Mouse (Mus musculus) inflammation-experienced regulatory T-cells, adult 6 months (primary cell): Measurements from ENCODE around the gene Anapc15. TPM values are rescaled to one million over a fixed set of nuclear protein-coding genes. Genes with fewer than 3 reads are reported as not detected.
"Not testable (repeated sequence)": the region's sequence is repeated elsewhere in the genome, so short reads cannot be mapped to it uniquely, and the experiment has no call there.

Experiments used
- ATAC-seq: one replicate; pipeline ENCODE4 v1.8.0; 2017
- polyA plus RNA-seq, 3 experiments: library from polyadenylated mRNA; unstranded; fragments of 100-300 nt; shearing (Covaris generic); gene quantifications; one replicate each; pipeline ENCODE4 v1.2.1; 2017

The Anapc15 gene
- polyA plus RNA-seq, 3 experiments from 2014 or later, result 43.6 to 59.7 (median 52.5) TPM

DNA sequence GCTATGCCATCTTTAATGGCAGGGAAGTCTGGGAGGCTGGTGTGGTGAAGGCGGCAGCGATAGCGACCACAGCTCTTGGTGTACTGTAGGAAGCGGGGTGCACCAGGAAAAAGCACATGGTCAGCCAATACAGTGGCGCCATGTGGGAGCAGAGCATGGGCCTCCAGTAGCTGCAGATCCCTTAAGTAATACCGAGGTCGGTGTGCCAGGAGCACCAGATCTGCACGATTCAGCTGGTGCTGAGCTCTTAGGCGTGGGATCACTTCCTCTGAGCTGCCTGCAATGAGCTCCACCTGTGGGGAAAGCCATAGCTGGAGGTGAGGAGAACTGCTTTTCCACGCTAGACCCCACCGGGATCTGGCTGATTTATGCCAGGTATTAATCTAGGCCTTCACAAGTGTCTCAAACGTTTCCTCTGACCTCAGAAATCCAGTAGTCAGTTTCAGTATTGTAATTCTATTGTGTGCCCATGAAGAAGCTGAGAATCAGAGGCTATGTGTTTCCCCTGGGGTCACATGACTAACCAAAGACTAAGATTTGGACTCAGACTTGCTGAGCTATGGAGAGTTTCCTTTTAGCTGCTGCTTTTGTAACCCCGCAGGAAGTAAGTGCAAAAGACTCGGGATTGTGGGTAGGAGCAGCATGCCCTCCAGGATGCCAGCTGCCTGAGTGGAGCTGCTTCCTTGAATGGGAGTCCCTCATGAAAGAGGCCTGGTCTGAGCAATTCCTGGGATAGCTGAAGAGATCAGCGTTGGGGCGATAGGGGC, 37.0 kb downstream of the Anapc15 start:
- ATAC-seq, result no peak

DNA sequence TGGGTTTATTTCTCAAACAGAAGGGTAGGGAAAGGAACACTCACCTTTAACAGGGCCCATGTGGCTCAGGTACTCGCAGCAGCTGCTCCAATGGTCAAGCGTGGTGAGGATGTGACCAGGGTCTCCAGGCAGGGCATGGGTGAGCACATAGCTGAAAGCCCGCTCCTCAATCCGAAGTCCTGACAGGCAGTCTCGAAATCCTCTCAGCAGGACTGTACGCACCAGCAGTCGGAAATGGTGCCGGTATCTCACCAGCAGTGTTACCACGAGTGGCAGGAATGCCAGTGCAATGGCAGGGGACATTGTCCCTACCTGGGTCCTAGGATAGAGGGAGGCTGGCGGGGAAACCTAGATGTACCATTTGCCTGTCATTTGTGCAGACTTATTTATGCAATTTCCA, 38.5 kb downstream of the Anapc15 start:
- ATAC-seq, result no peak

GRCm38 (mm10) chr7:101902846-101903245, 39.3 kb downstream of the Anapc15 start:
- ATAC-seq, result no peak

DNA sequence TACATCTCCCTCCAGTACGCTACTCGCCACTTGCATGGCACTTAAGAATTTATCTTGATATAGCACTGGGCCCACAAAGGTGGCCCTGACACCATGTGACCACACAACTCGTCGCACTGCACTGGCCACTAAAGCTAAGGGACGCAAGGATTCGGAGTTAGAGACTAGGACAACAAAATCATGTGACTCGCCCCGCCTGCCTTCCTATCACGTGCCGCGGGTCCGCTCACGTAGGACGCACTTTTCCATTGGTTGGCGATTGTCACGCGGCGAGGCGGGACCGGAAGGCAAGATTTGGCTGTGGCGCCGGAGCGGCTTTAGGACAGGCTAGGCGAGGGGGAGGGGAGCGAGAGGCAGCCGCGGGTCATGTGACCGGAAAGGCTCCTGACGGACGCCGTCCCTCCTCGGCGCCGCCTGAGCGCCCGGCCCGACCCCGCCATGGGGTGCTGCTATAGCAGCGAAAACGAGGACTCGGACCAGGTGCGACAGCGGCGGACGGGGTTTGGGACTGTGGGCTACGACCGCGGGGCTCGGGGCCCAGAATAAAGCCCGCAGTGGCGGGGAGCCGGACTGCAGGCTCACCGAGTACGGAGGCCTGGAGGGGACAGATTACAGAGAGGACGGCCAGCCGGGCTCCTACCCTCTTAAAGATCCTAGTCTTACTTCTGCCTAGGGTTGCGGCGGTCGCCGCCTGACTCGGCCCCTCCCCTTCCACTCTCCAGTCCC, 42.2 kb downstream of the Anapc15 start, which contains the start of gene Lamtor1:
Gene Lamtor1 (plus strand): TSS at position 344 of the 726 bp plus-strand sequence.
- peak; percentile 100 for ATAC-seq

GRCm38 (mm10) chr7:101906287-101906681, 42.8 kb downstream of the Anapc15 start, which contains the start of gene Tomt:
Gene Tomt (minus strand): TSS chr7:101906359.
- peak; percentile 6 for ATAC-seq

DNA sequence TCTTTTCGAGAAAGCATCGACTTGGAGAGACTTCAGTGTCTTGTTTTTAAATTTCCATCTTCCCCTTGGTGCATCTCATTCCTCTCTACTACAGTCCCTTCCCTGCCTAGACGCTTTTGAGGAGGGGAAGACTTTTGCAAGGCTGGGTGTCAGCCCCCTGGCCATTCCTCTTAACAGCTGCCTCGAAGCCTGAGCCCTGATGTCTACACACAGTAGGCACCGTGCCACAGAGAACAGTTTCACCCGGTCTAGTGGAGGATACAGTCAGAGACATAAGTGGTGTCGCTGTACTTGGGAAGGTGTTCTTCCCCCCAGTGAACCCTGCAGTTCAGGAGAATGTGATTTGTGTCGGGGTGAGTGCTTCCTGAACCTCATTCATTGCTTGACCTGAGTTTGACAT, 43.2 kb downstream of the Anapc15 start:
- ATAC-seq, result no peak

DNA sequence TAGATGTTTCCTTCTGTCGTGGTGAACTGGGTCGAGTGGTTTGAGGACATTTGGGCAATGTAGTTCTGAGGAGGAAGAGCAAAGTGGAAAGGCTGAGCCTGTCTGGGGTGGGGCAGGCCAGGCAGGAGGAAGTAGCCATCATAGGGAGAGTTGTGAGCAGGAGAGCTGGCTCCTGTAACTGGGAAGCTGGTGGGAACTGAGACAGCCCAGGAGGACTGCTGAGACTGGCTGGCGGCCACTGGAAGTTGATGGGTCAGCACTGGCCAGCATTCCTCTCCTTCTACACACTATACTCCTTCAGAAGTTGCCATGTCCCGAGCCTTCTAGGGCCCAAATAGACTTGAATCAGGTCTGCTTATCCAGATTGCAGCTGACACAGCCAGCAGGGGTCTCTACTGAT, 44.9 kb downstream of the Anapc15 start:
- ATAC-seq, result no peak

GRCm38 (mm10) chr7:101910138-101910537, 46.6 kb downstream of the Anapc15 start:
- ATAC-seq, result no peak

DNA sequence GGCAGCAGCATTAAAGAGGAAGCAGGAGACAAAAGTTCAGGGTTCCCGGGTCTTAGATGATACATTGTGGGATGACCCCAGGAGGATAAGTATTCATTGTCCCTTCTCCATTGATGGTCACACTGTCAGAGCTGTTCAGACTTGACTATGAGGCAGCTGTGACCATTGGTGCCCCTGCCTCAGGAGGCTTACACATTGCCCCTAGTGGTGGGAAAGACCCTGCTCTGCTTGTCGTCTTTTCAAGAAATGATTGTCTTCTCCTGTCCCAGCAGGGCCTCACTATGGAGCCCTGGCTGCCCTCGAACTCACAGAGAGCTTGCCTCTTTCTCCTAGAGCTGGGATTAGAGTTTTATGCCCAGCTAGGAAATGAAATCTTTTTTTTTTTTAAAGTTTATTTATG, 48.5 kb downstream of the Anapc15 start:
- no peak for ATAC-seq

GRCm38 (mm10) chr7:101918071-101918470, 54.6 kb downstream of the Anapc15 start:
- peak; percentile 80 for ATAC-seq

- ATAC-seq, result not testable (repeated sequence)
These were observed 62.4 kb downstream of the Anapc15 start for GRCm38 (mm10) chr7:101925892-101926291.

DNA sequence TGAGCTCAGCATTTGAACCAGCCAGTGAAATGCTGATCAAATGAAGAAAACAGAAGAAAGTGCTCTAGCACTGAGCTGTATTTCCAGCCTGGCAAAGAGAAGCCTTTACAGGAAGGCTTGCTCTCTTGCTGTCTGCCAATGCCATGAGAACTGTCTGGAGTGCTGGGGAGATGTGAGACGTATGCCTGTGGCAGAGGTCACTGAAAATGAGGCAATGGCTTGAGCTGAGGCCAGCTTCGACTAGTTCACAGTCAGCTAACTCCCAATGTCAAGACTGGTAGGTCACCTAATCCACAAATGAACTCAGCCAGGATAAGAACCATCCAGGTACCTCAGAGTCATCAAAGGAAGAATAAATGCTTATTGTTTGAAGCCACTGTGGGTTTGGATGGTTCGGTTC, 64.6 kb downstream of the Anapc15 start:
- no peak for ATAC-seq

GRCm38 (mm10) chr7:101932551-101932950, 69.0 kb downstream of the Anapc15 start:
- ATAC-seq, result no peak

GRCm38 (mm10) chr7:101933300-101933699, 69.8 kb downstream of the Anapc15 start:
- no peak for ATAC-seq

GRCm38 (mm10) chr7:101933751-101934240, 70.3 kb downstream of the Anapc15 start, which contains the start of the genes Lrrc51 and Numa1:
Gene Lrrc51 (minus strand): TSS chr7:101933895.
Gene Numa1 (plus strand): TSS chr7:101934111.
- ATAC-seq, result peak; percentile 99

DNA sequence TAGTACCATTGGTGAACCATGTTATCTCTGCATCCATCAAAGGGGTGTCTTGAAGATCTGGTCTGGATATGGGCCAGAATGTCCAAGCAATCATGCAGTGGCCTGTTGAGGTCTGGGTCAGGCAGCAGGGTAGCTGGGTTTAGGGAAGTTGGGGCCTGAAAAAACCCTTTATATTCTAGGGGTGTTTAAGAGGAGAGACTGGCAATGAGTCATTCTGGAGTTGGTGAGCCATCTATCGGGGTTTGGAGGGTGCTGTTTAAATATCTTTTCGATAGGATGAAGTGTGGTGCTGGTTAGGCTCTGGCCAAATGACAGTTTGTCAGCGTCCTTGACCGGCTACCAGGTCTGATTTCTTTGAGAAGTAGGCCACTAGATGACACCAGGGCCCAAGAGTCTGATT, 72.4 kb downstream of the Anapc15 start:
- no peak for ATAC-seq

DNA sequence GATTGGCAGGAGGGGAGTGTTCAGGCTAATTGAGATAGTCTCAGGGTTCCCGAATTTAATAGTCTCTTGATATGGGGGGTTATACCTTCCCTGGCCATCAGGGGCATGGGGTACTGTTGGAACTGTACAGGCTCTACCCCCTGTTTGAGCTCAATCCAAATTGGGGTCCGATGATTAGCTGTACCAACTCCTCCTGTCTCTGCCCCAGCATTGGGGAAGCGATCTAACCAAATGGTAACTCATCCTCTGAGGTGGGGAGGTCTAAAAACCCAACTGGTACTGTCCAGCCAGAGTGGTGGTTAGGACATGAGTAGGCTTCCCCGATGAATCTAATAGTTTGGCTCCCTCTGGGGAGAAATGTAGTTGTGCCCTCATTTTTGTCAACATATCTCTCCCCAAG, 73.5 kb downstream of the Anapc15 start:
- ATAC-seq, result no peak

DNA sequence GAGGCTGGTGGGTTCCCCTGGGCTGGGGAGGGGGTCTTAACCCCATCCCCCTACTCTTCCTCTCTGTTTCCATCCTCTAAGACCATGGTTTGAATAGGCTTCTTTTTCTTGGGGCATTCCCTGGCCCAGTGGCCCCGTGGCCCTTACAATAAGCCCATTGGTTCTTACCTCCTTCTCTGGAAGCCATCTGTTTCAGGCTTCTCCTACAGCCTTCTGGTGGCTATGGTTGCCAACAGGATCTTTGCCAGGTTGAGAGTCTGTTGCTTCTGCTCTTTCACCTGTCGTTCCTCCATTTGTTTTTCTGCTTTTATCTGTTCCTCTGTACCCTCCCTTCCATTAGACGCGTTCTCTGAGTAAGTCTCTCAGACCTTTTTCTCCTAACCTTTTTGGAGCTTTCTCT, 74.1 kb downstream of the Anapc15 start:
- no peak for ATAC-seq

GRCm38 (mm10) chr7:101938348-101938747, 74.8 kb downstream of the Anapc15 start:
- no peak for ATAC-seq

DNA sequence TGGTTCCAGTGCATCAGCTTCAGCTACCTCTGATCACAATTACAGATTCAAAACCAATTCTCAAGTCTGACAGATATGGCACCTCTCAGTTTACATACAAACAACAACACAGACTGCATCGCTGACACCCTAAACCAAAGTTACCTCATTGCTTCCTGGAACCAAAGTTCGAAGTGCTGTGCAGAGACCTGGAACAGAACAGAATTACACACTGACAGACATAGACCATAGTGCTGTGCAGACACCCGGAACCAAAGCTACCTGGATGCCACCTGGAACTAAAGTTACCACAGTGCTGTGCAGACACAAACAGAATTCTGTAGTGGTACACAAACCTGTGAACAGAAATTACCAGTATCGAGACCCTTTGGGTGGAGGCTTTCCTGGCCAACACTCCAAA, 76.2 kb downstream of the Anapc15 start:
- ATAC-seq, result no peak

DNA sequence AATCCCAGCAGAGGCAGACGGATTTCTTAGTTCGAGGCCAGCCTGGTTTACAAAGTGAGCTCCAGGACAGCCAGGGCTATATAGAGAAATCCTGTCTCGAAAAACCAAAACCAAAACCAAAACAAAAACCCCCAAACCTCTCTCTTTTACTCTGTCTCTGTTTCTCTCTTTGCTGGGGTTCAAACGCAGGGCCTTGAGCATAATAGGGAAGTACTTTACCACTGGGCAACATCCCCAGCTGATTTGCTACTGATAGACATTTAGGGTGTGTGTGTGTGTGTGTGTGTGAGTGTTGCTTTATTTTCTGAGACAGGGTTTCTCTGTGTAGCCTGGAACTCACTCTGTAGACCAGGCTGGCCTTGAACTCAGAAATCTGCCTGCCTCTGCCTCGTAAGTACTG, 85.5 kb downstream of the Anapc15 start:
- peak; percentile 52 for ATAC-seq
